Mouse (Mus musculus): Measurements from ENCODE around the gene Calhm3.

DNA sequence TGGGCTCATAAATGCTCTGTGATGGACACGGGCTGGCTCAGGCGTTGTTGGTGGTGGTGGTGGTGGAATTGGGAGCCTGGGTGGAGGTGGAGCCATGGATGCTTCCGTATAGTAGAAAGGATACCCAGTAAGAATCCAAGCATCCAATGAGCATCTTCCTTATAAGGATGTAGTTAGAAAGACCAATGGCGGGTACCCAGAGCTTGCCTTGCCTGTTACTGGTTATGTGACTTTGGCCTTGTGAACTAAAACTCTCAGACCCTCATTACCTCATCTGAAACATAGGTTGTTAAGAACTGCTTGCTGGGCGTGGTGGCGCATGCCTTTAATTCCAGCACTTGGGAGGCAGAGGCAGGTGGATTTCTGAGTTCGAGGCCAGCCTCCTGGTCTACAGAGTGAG, 3.8 kb downstream of the Calhm3 start:
- TF ChIP-seq EP300 (optimal IDR thresholded peaks at IDR 0.05) (no peak), CTCF (IDR thresholded peaks at IDR 0.05; ENCODE audit: low read depth) (no peak)
